Mouse (Mus musculus) lung, postnatal 0 days (tissue): ENCODE results near the gene Slc25a21.

ENCODE experiments used
- CTCF ChIP-seq: IDR thresholded peaks from 2 replicates; pipeline ENCODE4 v1.5.1; 2016; ENCODE audit warnings: antibody characterized with exemption, mild to moderate bottlenecking
- EP300 ChIP-seq: IDR thresholded peaks from 2 replicates; pipeline ENCODE4 v1.6.1; 2016; ENCODE audit warnings: antibody characterized with exemption, mild to moderate bottlenecking, control low read depth

DNA sequence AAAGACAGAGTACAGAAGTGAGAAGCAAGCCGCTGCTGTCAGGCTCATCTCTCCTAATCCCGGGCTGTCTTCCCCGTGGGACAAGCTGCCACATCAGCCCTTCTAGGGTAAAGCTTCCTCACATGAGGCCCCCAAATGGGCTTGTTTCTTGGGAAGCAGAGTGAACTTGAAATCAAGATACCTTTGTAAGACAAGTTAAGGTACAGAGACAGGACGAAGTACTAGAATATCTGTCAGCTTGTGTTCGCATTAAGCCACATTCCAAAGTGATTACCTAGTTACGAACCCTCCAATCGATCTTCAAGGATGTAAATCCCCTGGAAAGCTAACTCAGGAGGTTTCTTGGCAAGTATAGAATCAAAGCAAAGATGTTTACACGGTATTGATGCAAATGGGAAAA lies 78.7 kb downstream of the Slc25a21 start:
- TF ChIP-seq CTCF (no peak), EP300 (no peak)
